Mouse (Mus musculus) embryonic facial prominence, embryonic 11.5 days (tissue): Measurements from ENCODE around the gene Ppa2. TPM values are rescaled to one million over a fixed set of nuclear protein-coding genes. Genes with fewer than 3 reads are reported as not detected.

Source experiments
- ATAC-seq: fragments of 200-750 bp; cut with Nextera tagmentation; replicated peaks from 2 replicates; pipeline ENCODE4 v1.8.0; 2017; ENCODE audit warnings: low read depth; ENCODE audit not compliant: insufficient number of reproducible peaks, low FRiP score, low TSS enrichment
- DNase-seq: peaks from one replicate; pipeline ENCODE4 v3.0.0-alpha.2; 2015; ENCODE audit warnings: low spot score
- H3K27ac ChIP-seq: fragments of 300-500 bp; sonication (generic); replicated peaks from 2 replicates; pipeline ENCODE4 v1.5.1; 2014; ENCODE audit warnings: mild to moderate bottlenecking, low read depth, low read length, control low read depth
- H3K27me3 ChIP-seq: fragments of 300-500 bp; sonication (generic); 2 replicates; pipeline ENCODE4 v1.6.1; 2014; ENCODE audit warnings: mild to moderate bottlenecking, low read length, moderate library complexity, mixed read lengths; ENCODE audit not compliant: control insufficient read depth, insufficient read depth
- H3K36me3 ChIP-seq: fragments of 300-500 bp; sonication (generic); replicated peaks from 2 replicates; pipeline ENCODE4 v1.6.1; 2014; ENCODE audit warnings: low read depth, mild to moderate bottlenecking, low read length, moderate library complexity, mixed read lengths; ENCODE audit not compliant: control insufficient read depth, insufficient read depth
- H3K4me1 ChIP-seq: fragments of 300-500 bp; sonication (generic); 2 replicates; pipeline ENCODE4 v1.6.1; 2014; ENCODE audit warnings: low read length, mixed read lengths; ENCODE audit not compliant: control insufficient read depth, insufficient read depth
- H3K4me2 ChIP-seq: fragments of 300-500 bp; sonication (generic); 2 replicates; pipeline ENCODE4 v1.6.1; 2014; ENCODE audit warnings: low read depth, mild to moderate bottlenecking, control low read depth, low read length, moderate library complexity
- H3K4me3 ChIP-seq: fragments of 300-500 bp; sonication (generic); 2 replicates; pipeline ENCODE4 v1.5.1; 2014; ENCODE audit warnings: low read depth, low read length, control low read depth
- H3K9ac ChIP-seq: fragments of 300-500 bp; sonication (generic); replicated peaks from 2 replicates; pipeline ENCODE4 v1.6.1; 2014; ENCODE audit warnings: mild to moderate bottlenecking, control low read depth, low read length
- H3K9me3 ChIP-seq: fragments of 300-500 bp; sonication (generic); replicated peaks from 2 replicates; pipeline ENCODE4 v1.6.1; 2016; ENCODE audit warnings: mild to moderate bottlenecking, low read length, inconsistent platforms, mixed read lengths; ENCODE audit not compliant: control insufficient read depth
- WGBS: fragments of 180-500 bp; shearing (Covaris S2); extraction: QIAGEN DNeasy Blood & Tissue Kit; methylation state at CpG from one replicate; pipeline ENCODE4 v1.1.7; 2014; 5-methylcytosine and 5-hydroxymethylcytosine counted together
- polyA plus RNA-seq: library from polyadenylated mRNA; unstranded; fragments of >200 nt; fragmentation: Nextera tagmentation; extraction: Ambion mirVana; gene quantifications from 2 replicates; pipeline ENCODE4 v1.2.1, GENCODE M21; 2014

The Ppa2 gene
- polyA plus RNA-seq, 1 experiment from 2014 or later, result 93.0 TPM

GRCm38 (mm10) chr3:133347535-133347934 lies 37.6 kb downstream of the Ppa2 start:
- WGBS, result 86% methylated on average over 7 of the region's 7 CpGs
- Histone ChIP-seq H3K4me1 (no peaks in the 10 kb centered on the region), H3K27me3 (no peaks in the 10 kb centered on the region), H3K4me3 (no peak overlapping the region), H3K36me3 (no peaks in the 10 kb centered on the region), H3K9ac (no peak overlapping the region), H3K27ac (no peak overlapping the region), H3K9me3 (no peaks in the 10 kb centered on the region), H3K4me2 (no peak overlapping the region)
- ATAC-seq (no peak), DNase-seq (no peak)

GRCm38 (mm10) chr3:133348847-133349246 lies 38.9 kb downstream of the Ppa2 start:
- H3K27ac ChIP-seq, result no peak overlapping the region
- H3K36me3 ChIP-seq, result no peaks in the 10 kb centered on the region
- WGBS, result 98% methylated on average over 2 of the region's 2 CpGs
- no peak overlapping the region for H3K4me2 ChIP-seq
- H3K4me3 ChIP-seq, result no peak overlapping the region
- H3K9me3 ChIP-seq, result no peaks in the 10 kb centered on the region
- ATAC-seq (no peak), DNase-seq (no peak)
- no peaks in the 10 kb centered on the region for H3K4me1 ChIP-seq
- H3K27me3 ChIP-seq, result no peaks in the 10 kb centered on the region
- H3K9ac ChIP-seq, result no peak overlapping the region

GRCm38 (mm10) chr3:133357426-133357974 lies 47.6 kb downstream of the Ppa2 start:
- no peaks in the 10 kb centered on the region for H3K27me3 ChIP-seq
- H3K9ac ChIP-seq, result no peak overlapping the region
- H3K4me1 ChIP-seq, result no peaks in the 10 kb centered on the region
- no peaks in the 10 kb centered on the region for H3K9me3 ChIP-seq
- no peak overlapping the region for H3K4me2 ChIP-seq
- no peak for DNase-seq
- H3K4me3 ChIP-seq, result no peak overlapping the region
- no peak for ATAC-seq
- no peak overlapping the region for H3K27ac ChIP-seq
- H3K36me3 ChIP-seq, result no peaks in the 10 kb centered on the region
- 41% methylated on average over 6 of the region's 6 CpGs for WGBS

DNA sequence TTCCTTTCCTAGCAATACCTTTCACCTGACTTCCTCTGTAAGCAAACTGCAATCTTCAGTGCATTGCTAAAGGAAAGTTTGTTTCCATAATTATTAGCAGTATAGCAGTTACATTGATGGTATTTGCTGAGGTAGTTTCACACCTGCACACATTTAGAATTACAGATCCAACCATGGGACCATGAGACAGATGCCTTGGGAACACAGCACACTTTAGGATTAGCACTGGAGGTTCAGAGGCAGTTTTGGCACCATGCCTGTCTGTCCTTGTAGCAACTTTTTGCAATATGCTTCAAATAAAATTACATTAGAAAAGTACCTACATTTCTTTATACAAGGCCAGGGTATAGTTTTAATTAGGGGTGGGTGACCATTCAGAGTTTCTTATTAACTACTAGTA lies 48.1 kb downstream of the Ppa2 start:
- H3K4me2 ChIP-seq, result no peak overlapping the region
- H3K4me3 ChIP-seq, result no peak overlapping the region
- H3K36me3 ChIP-seq, result no peaks in the 10 kb centered on the region
- no peaks in the 10 kb centered on the region for H3K4me1 ChIP-seq
- H3K9me3 ChIP-seq, result no peaks in the 10 kb centered on the region
- no peak for ATAC-seq
- DNase-seq, result no peak
- H3K27ac ChIP-seq, result no peak overlapping the region
- no peak overlapping the region for H3K9ac ChIP-seq
- H3K27me3 ChIP-seq, result no peaks in the 10 kb centered on the region

GRCm38 (mm10) chr3:133361406-133361805 lies 51.5 kb downstream of the Ppa2 start:
- no peaks in the 10 kb centered on the region for H3K27me3 ChIP-seq
- DNase-seq, result no peak
- WGBS, result 75% methylated on average over 1 of the region's 1 CpGs

DNA sequence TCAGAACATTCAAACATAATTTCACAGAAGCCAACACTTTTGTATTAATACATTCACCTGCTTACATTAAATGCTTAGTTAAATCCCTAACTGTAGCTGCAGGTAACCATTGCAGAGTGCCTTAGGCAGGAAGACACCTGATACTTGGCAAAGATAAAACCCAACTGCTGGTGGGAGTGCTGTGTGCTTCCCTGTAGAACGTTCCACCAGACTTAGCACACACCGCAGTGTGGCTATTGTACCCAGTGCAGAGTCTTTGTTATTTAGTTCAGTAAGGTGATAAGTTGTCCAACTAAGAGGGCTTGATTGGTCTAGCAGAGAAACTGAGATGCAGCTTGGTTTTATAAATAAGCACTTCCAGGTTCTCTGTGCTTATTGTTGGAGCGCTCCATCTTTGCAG lies 54.2 kb downstream of the Ppa2 start:
- no peaks in the 10 kb centered on the region for H3K4me1 ChIP-seq
- H3K4me3 ChIP-seq, result no peak overlapping the region
- no peaks in the 10 kb centered on the region for H3K27me3 ChIP-seq
- H3K9ac ChIP-seq, result no peak overlapping the region
- H3K36me3 ChIP-seq, result no peaks in the 10 kb centered on the region
- no peak for DNase-seq
- WGBS, result 79% methylated on average over 3 of the region's 3 CpGs
- H3K9me3 ChIP-seq, result no peaks in the 10 kb centered on the region
- H3K4me2 ChIP-seq, result no peak overlapping the region
- no peak overlapping the region for H3K27ac ChIP-seq
- ATAC-seq, result no peak

More at GRCm38 (mm10) chr3:133361406-133361805, 51.5 kb downstream of the Ppa2 start:
- Histone ChIP-seq H3K4me1 (no peaks in the 10 kb centered on the region), H3K36me3 (no peaks in the 10 kb centered on the region), H3K9me3 (no peaks in the 10 kb centered on the region), H3K9ac (no peak overlapping the region), H3K27ac (no peak overlapping the region), H3K4me3 (no peak overlapping the region), H3K4me2 (no peak overlapping the region)
- no peak for ATAC-seq

GRCm38 (mm10) chr3:133366096-133366495 lies 56.2 kb downstream of the Ppa2 start:
- H3K36me3 ChIP-seq, result no peaks in the 10 kb centered on the region
- no peaks in the 10 kb centered on the region for H3K27me3 ChIP-seq
- WGBS, result 86% methylated on average over 9 of the region's 9 CpGs
- no peaks in the 10 kb centered on the region for H3K9me3 ChIP-seq
- ATAC-seq (no peak), DNase-seq (no peak)
- H3K27ac ChIP-seq, result no peak overlapping the region
- no peaks in the 10 kb centered on the region for H3K4me1 ChIP-seq
- H3K9ac ChIP-seq, result no peak overlapping the region
- no peak overlapping the region for H3K4me2 ChIP-seq
- H3K4me3 ChIP-seq, result no peak overlapping the region

- DNase-seq, result no peak
- no peak for ATAC-seq
- Histone ChIP-seq H3K27ac (no peak overlapping the region), H3K27me3 (no peaks in the 10 kb centered on the region), H3K4me3 (no peak overlapping the region), H3K4me2 (no peak overlapping the region), H3K4me1 (no peaks in the 10 kb centered on the region), H3K36me3 (no peaks in the 10 kb centered on the region), H3K9me3 (no peaks in the 10 kb centered on the region), H3K9ac (no peak overlapping the region)
Observed at GRCm38 (mm10) chr3:133378174-133378573, 68.3 kb downstream of the Ppa2 start.
